Mouse (Mus musculus): ENCODE measurements around the gene Chd4. TPM values are rescaled to one million over a fixed set of nuclear protein-coding genes. Genes with fewer than 3 reads are reported as not detected.

The Chd4 gene
- polyA plus RNA-seq, 1 experiment from 2014 or later = 66.6 TPM

- no peaks in the 10 kb centered on the region for H3K36me3 ChIP-seq (ENCODE audit: control insufficient read depth, insufficient read depth, low read length)
- H3K9ac ChIP-seq (ENCODE audit: low read depth, low read length) = no peak overlapping the region
- no peaks in the 10 kb centered on the region for H3K4me1 ChIP-seq (ENCODE audit: control insufficient read depth, insufficient read depth, low read depth, low read length)
- H3K27me3 ChIP-seq (replicated peaks; ENCODE audit: control insufficient read depth, insufficient read depth, low read length) = no peaks in the 10 kb centered on the region
- peak; percentile 85 for ATAC-seq
- WGBS = 72% methylated on average over 18 of the region's 18 CpGs
- no peak overlapping the region for H3K4me3 ChIP-seq (ENCODE audit: low read length)
- no peak overlapping the region for H3K4me2 ChIP-seq (ENCODE audit: low read length)
- H3K9me3 ChIP-seq (ENCODE audit: control insufficient read depth, low read length) = no peaks in the 10 kb centered on the region
- H3K27ac ChIP-seq (ENCODE audit: low read depth, low read length) = peak overlapping the region; percentile 39
Observed at GRCm38 (mm10) chr6:125071170-125071895, 24.4 kb upstream of the Chd4 start.

- Histone ChIP-seq H3K4me2 (ENCODE audit: low read length) (no peak overlapping the region), H3K9ac (ENCODE audit: low read depth, low read length) (no peak overlapping the region)
Observed at GRCm38 (mm10) chr6:125071896-125072279, 23.9 kb upstream of the Chd4 start.

GRCm38 (mm10) chr6:125073825-125074224 lies 22.0 kb upstream of the Chd4 start:
- no peak for ATAC-seq
- Histone ChIP-seq H3K27ac (ENCODE audit: low read depth, low read length) (no peak overlapping the region), H3K27me3 (replicated peaks; ENCODE audit: control insufficient read depth, insufficient read depth, low read length) (no peaks in the 10 kb centered on the region), H3K9ac (ENCODE audit: low read depth, low read length) (no peak overlapping the region), H3K9me3 (ENCODE audit: control insufficient read depth, low read length) (no peaks in the 10 kb centered on the region), H3K4me3 (ENCODE audit: low read length) (no peak overlapping the region), H3K4me1 (ENCODE audit: control insufficient read depth, insufficient read depth, low read depth, low read length) (no peaks in the 10 kb centered on the region), H3K36me3 (ENCODE audit: control insufficient read depth, insufficient read depth, low read length) (no peaks in the 10 kb centered on the region), H3K4me2 (ENCODE audit: low read length) (no peak overlapping the region)
- WGBS = 75% methylated on average over 8 of the region's 8 CpGs

More at GRCm38 (mm10) chr6:125071896-125072279, 23.9 kb upstream of the Chd4 start:
- Histone ChIP-seq H3K9me3 (ENCODE audit: control insufficient read depth, low read length) (no peaks in the 10 kb centered on the region), H3K27ac (ENCODE audit: low read depth, low read length) (peak overlapping the region; percentile 39), H3K4me3 (ENCODE audit: low read length) (no peak overlapping the region), H3K36me3 (ENCODE audit: control insufficient read depth, insufficient read depth, low read length) (no peaks in the 10 kb centered on the region), H3K4me1 (ENCODE audit: control insufficient read depth, insufficient read depth, low read depth, low read length) (no peaks in the 10 kb centered on the region), H3K27me3 (replicated peaks; ENCODE audit: control insufficient read depth, insufficient read depth, low read length) (no peaks in the 10 kb centered on the region)
- ATAC-seq = peak; percentile 88
- 15% methylated on average over 2 of the region's 2 CpGs for WGBS

- ATAC-seq = no peak; the same call in 1 of the 2 replicates
- Histone ChIP-seq H3K9me3 (ENCODE audit: control insufficient read depth, low read length) (no peaks in the 10 kb centered on the region), H3K4me2 (ENCODE audit: low read length) (peak overlapping the region; percentile 81), H3K4me1 (ENCODE audit: control insufficient read depth, insufficient read depth, low read depth, low read length) (peaks cover 4% of the 10 kb centered on the region), H3K27ac (ENCODE audit: low read depth, low read length) (peak overlapping the region; percentile 87), H3K27me3 (replicated peaks; ENCODE audit: control insufficient read depth, insufficient read depth, low read length) (no peaks in the 10 kb centered on the region), H3K36me3 (ENCODE audit: control insufficient read depth, insufficient read depth, low read length) (no peaks in the 10 kb centered on the region), H3K4me3 (ENCODE audit: low read length) (peak overlapping the region; percentile 46), H3K9ac (ENCODE audit: low read depth, low read length) (peak overlapping the region; percentile 75)
- WGBS = 19% methylated on average over 25 of the region's 25 CpGs
Observed at GRCm38 (mm10) chr6:125081394-125081793, 14.4 kb upstream of the Chd4 start.

- ATAC-seq = peak; percentile 92
- H3K4me3 ChIP-seq (ENCODE audit: low read length) = peak overlapping the region; percentile 46
- peaks cover 4% of the 10 kb centered on the region for H3K4me1 ChIP-seq (ENCODE audit: control insufficient read depth, insufficient read depth, low read depth, low read length)
- H3K27ac ChIP-seq (ENCODE audit: low read depth, low read length) = peak overlapping the region; percentile 87
- no peaks in the 10 kb centered on the region for H3K27me3 ChIP-seq (replicated peaks; ENCODE audit: control insufficient read depth, insufficient read depth, low read length)
- H3K36me3 ChIP-seq (ENCODE audit: control insufficient read depth, insufficient read depth, low read length) = no peaks in the 10 kb centered on the region
- H3K9ac ChIP-seq (ENCODE audit: low read depth, low read length) = peak overlapping the region; percentile 75
- peak overlapping the region; percentile 81 for H3K4me2 ChIP-seq (ENCODE audit: low read length)
- WGBS = 24% methylated on average over 45 of the region's 45 CpGs
- H3K9me3 ChIP-seq (ENCODE audit: control insufficient read depth, low read length) = no peaks in the 10 kb centered on the region
Observed at GRCm38 (mm10) chr6:125081797-125082560, 13.8 kb upstream of the Chd4 start.

GRCm38 (mm10) chr6:125082801-125083386 lies 12.9 kb upstream of the Chd4 start:
- Histone ChIP-seq H3K4me3 (ENCODE audit: low read length) (no peak overlapping the region), H3K4me2 (ENCODE audit: low read length) (no peak overlapping the region), H3K36me3 (ENCODE audit: control insufficient read depth, insufficient read depth, low read length) (no peaks in the 10 kb centered on the region), H3K27ac (ENCODE audit: low read depth, low read length) (no peak overlapping the region), H3K9me3 (ENCODE audit: control insufficient read depth, low read length) (no peaks in the 10 kb centered on the region), H3K27me3 (replicated peaks; ENCODE audit: control insufficient read depth, insufficient read depth, low read length) (no peaks in the 10 kb centered on the region), H3K4me1 (ENCODE audit: control insufficient read depth, insufficient read depth, low read depth, low read length) (peaks cover 4% of the 10 kb centered on the region), H3K9ac (ENCODE audit: low read depth, low read length) (no peak overlapping the region)
- no peak for ATAC-seq
- WGBS = 85% methylated on average over 7 of the region's 7 CpGs

- peak; percentile 19 for ATAC-seq
- Histone ChIP-seq H3K27me3 (replicated peaks; ENCODE audit: control insufficient read depth, insufficient read depth, low read length) (no peaks in the 10 kb centered on the region), H3K4me2 (ENCODE audit: low read length) (no peak overlapping the region), H3K4me3 (ENCODE audit: low read length) (no peak overlapping the region), H3K9ac (ENCODE audit: low read depth, low read length) (peak overlapping the region; percentile 7), H3K9me3 (ENCODE audit: control insufficient read depth, low read length) (no peaks in the 10 kb centered on the region), H3K27ac (ENCODE audit: low read depth, low read length) (no peak overlapping the region), H3K36me3 (ENCODE audit: control insufficient read depth, insufficient read depth, low read length) (no peaks in the 10 kb centered on the region), H3K4me1 (ENCODE audit: control insufficient read depth, insufficient read depth, low read depth, low read length) (peaks cover 13% of the 10 kb centered on the region)
- WGBS = 2% methylated on average over 4 of the region's 4 CpGs
Observed at GRCm38 (mm10) chr6:125084424-125084823, 11.4 kb upstream of the Chd4 start.

- no peak overlapping the region for H3K9ac ChIP-seq (ENCODE audit: low read depth, low read length)
- ATAC-seq = no peak
- no peak overlapping the region for H3K4me2 ChIP-seq (ENCODE audit: low read length)
- no peaks in the 10 kb centered on the region for H3K36me3 ChIP-seq (ENCODE audit: control insufficient read depth, insufficient read depth, low read length)
- H3K4me3 ChIP-seq (ENCODE audit: low read length) = no peak overlapping the region
- no peaks in the 10 kb centered on the region for H3K27me3 ChIP-seq (replicated peaks; ENCODE audit: control insufficient read depth, insufficient read depth, low read length)
- peaks cover 23% of the 10 kb centered on the region for H3K4me1 ChIP-seq (ENCODE audit: control insufficient read depth, insufficient read depth, low read depth, low read length)
- H3K27ac ChIP-seq (ENCODE audit: low read depth, low read length) = peak overlapping the region; percentile 95
- WGBS = 75% methylated on average over 3 of the region's 3 CpGs
- no peaks in the 10 kb centered on the region for H3K9me3 ChIP-seq (ENCODE audit: control insufficient read depth, low read length)
Observed at GRCm38 (mm10) chr6:125087937-125088336, 7.8 kb upstream of the Chd4 start.
